Mouse (Mus musculus): ENCODE measurements around the gene Vmn2r54.
"Not testable (repeated sequence)": the region's sequence is repeated elsewhere in the genome, so short reads cannot be mapped to it uniquely, and the experiment has no call there.

Gene Vmn2r54

GRCm38 (mm10) chr7:12640219-12640618 lies at the start of gene Vmn2r54:
Vmn2r54 (minus strand) TSS chr7:12640319.
- not testable (repeated sequence) for DNase-seq

DNA sequence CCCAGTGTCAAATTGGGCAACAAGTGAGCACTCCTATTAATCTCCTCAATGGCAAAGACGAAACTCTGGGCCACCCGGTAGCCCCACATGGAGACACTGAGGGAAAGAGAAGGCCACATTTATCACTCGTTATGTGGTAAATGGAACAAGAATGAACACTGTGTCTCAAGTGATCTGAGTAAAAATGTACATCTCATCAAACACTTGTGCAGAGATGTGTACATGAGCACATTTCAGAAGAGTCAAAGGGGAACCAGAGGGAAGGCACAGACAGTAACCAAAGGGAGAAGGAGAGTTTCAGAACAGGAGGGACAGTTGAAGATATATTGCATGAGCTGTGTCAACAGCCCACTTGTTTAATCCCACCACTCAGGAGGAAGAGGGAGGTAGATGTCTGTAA lies 44.8 kb upstream of the Vmn2r54 start, which contains the start of gene Vmn2r55:
Gene Vmn2r55, minus strand, starts transcription at position 101 of the 400 bp plus-strand sequence.
- not testable (repeated sequence) for DNase-seq

- no peak for DNase-seq
These were observed 31.4 kb downstream of the Vmn2r54 start, which contains the start of gene Vmn2r53 for GRCm38 (mm10) chr7:12608688-12609087. Vmn2r53 (minus strand) TSS chr7:12608788.
